Mouse (Mus musculus) heart, postnatal 0 days (tissue): ENCODE measurements around the gene Fgf15. TPM values are rescaled to one million over a fixed set of nuclear protein-coding genes. Genes with fewer than 3 reads are reported as not detected.

ENCODE experiments used
- ATAC-seq: fragments of 200-750 bp; cut with Nextera tagmentation; 2 replicates; pipeline ENCODE4 v1.8.0; 2017; ENCODE audit warnings: low read depth, moderate number of reproducible peaks, moderate library complexity; ENCODE audit not compliant: insufficient read depth
- DNase-seq: peaks from one replicate; pipeline ENCODE4 v3.0.0-alpha.2; 2016; ENCODE audit warnings: low spot score
- H3K27ac ChIP-seq: fragments of 300-500 bp; sonication (generic); 2 replicates; pipeline ENCODE4 v1.5.1; 2014; ENCODE audit warnings: low read depth, mild to moderate bottlenecking
- H3K27me3 ChIP-seq: fragments of 300-500 bp; sonication (generic); 2 replicates; pipeline ENCODE4 v1.6.1; 2014; ENCODE audit warnings: low read length, mixed read lengths; ENCODE audit not compliant: control insufficient read depth, insufficient read depth
- H3K36me3 ChIP-seq: fragments of 300-500 bp; sonication (generic); replicated peaks from 2 replicates; pipeline ENCODE4 v1.6.1; 2014; ENCODE audit warnings: low read length, mixed read lengths; ENCODE audit not compliant: control insufficient read depth, insufficient read depth
- H3K4me1 ChIP-seq: fragments of 300-500 bp; sonication (generic); 2 replicates; pipeline ENCODE4 v1.6.1; 2014; ENCODE audit warnings: antibody characterized with exemption; ENCODE audit not compliant: control insufficient read depth, insufficient read depth
- H3K4me2 ChIP-seq: fragments of 300-500 bp; sonication (generic); 2 replicates; pipeline ENCODE4 v1.6.1; 2014; ENCODE audit warnings: low read depth, mild to moderate bottlenecking, low read length, moderate library complexity
- H3K4me3 ChIP-seq: fragments of 300-500 bp; sonication (generic); 2 replicates; pipeline ENCODE4 v1.5.1; 2014; ENCODE audit warnings: low read depth, low read length
- H3K9ac ChIP-seq: fragments of 300-500 bp; sonication (generic); replicated peaks from 2 replicates; pipeline ENCODE4 v1.6.1; 2014; ENCODE audit warnings: low read depth, low read length, mixed read lengths
- H3K9me3 ChIP-seq: fragments of 300-500 bp; sonication (generic); replicated peaks from 2 replicates; pipeline ENCODE4 v1.6.1; 2016; ENCODE audit warnings: low read length; ENCODE audit not compliant: control insufficient read depth
- CTCF ChIP-seq: IDR thresholded peaks from 2 replicates; pipeline ENCODE4 v1.5.1; 2016; ENCODE audit warnings: antibody characterized with exemption, control low read depth, low read depth
- EP300 ChIP-seq: IDR thresholded peaks from 2 replicates; pipeline ENCODE4 v1.6.1; 2016; ENCODE audit warnings: antibody characterized with exemption, low read depth
- WGBS: fragments of 180-500 bp; shearing (Covaris S2); extraction: QIAGEN DNeasy Blood & Tissue Kit; methylation state at CpG from one replicate; pipeline ENCODE4 v1.1.7; 2014; 5-methylcytosine and 5-hydroxymethylcytosine counted together
- polyA plus RNA-seq: library from polyadenylated mRNA; unstranded; fragments of >200 nt; fragmentation: Nextera tagmentation; extraction: Ambion mirVana; gene quantifications from 2 replicates; pipeline ENCODE4 v1.2.1, GENCODE M21; 2015
- total RNA-seq: library from RNA; depleted of rRNA; stranded (reverse); fragments of >200 nt; gene quantifications from 2 replicates; pipeline ENCODE4 v1.2.3, GENCODE M21; 2014; ENCODE audit warnings: low replicate concordance

The Fgf15 gene
- total and polyA plus RNA-seq, 2 experiments from 2014 or later = not detected

DNA sequence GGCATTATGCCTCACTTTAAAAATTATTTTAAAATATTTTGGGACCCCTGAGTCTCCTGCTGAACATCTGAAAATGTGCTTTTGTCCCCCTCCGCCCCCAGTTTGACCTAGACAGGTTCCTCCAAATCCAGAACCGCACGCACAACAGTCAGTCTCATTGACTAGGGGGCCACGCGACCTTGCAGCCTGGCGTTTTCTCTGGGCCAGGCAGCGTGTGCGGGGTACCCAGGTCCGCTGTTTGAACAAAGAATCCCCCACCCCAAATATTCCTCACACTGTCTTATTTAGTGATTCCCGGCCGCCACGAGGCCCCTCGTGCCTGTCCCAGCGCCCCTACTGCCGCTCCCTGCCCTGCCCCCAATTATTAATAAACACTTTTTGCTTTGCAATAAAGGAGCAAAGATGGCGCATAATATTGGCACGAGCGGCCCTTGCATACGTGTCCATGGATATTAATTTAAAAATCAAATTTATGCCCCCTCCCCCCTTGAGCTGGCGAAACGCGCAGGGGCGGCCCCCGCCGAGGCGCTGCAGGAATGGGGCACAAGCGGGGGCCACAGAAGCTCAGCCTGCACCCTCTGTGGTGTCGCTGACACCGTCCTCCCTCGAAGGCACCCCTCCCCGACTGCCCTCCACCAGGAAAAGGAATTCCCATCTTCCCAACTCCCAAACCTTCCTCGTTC, 42.5 kb downstream of the Fgf15 start:
- peak overlapping the region; percentile 82 for H3K4me3 ChIP-seq
- under 1% methylated on average over 32 of the region's 32 CpGs for WGBS
- TF ChIP-seq EP300 (no peak), CTCF (no peak)
- H3K9me3 ChIP-seq = no peaks in the 10 kb centered on the region
- peaks cover 30% of the 10 kb centered on the region for H3K4me1 ChIP-seq
- H3K9ac ChIP-seq = peak overlapping the region; percentile 58
- peak overlapping the region; percentile 86 for H3K27ac ChIP-seq
- no peak for DNase-seq
- peaks cover 30% of the 10 kb centered on the region for H3K36me3 ChIP-seq
- no peaks in the 10 kb centered on the region for H3K27me3 ChIP-seq
- ATAC-seq = no peak
- peak overlapping the region; percentile 99 for H3K4me2 ChIP-seq

DNA sequence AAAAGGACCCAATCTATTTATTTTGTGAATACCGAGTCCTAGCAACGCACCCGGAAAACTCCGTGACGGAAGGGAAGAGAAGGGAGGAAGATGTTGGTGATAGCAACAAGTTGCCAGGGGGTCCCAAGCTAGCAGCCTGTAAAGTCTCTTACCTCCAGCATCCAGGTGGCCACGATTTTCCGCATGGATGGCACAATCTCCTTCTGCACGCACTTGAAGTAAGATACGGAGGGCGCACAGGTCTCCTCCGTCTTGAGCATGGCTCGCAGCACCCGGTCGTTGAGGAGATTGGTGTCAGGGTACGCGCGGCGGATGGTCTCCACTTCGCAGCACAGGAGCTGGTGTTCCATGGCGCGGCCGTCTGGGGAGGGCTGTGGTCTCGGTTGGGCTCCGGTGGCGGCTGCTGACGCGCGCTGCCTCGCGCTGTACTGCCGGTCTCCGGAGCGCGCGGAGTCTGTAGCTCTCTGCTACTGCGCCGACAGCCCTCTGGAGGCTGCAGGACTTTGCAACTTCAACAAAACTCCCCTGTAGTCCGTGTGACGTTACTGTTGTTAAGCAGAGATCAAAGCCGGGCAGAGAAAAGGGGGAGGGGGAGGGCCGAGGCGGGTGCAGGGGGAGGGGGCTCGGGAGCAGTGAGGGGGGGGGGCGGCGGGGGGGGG, 43.1 kb downstream of the Fgf15 start, which contains the start of gene Ccnd1:
Gene Ccnd1 (minus strand): TSS at position 582 of the 659 bp plus-strand sequence.
- H3K4me1 ChIP-seq = peaks cover 30% of the 10 kb centered on the region
- peak within 1 kb of the TSS; percentile 82 for H3K4me3 ChIP-seq
- peak; percentile 51 for ATAC-seq
- TF ChIP-seq EP300 = no peak
- TF ChIP-seq CTCF = no peak
- peak within 1 kb of the TSS; percentile 99 for H3K4me2 ChIP-seq
- peak within 1 kb of the TSS; percentile 62 for H3K9ac ChIP-seq
- H3K36me3 ChIP-seq = peaks cover 23% of the 10 kb centered on the region
- WGBS = under 1% methylated on average over 41 of the region's 45 CpGs
- peak within 1 kb of the TSS; percentile 88 for H3K27ac ChIP-seq
- no peaks in the 10 kb centered on the region for H3K27me3 ChIP-seq
- peak; percentile 84 for DNase-seq
- no peaks in the 10 kb centered on the region for H3K9me3 ChIP-seq

- no peak for ATAC-seq
- H3K36me3 ChIP-seq = peaks cover 17% of the 10 kb centered on the region
- peak overlapping the region; percentile 58; the same call in 1 of the 2 replicates for H3K9ac ChIP-seq
- WGBS = 0% methylated on average over 20 of the region's 22 CpGs
- no peaks in the 10 kb centered on the region for H3K9me3 ChIP-seq
- TF ChIP-seq CTCF = no peak
- no peak for TF ChIP-seq EP300
- H3K27me3 ChIP-seq = no peaks in the 10 kb centered on the region
- peak overlapping the region; percentile 99 for H3K4me2 ChIP-seq
- peak overlapping the region; percentile 82 for H3K4me3 ChIP-seq
- H3K27ac ChIP-seq = peak overlapping the region; percentile 86
- peaks cover 30% of the 10 kb centered on the region for H3K4me1 ChIP-seq
- peak; percentile 28 for DNase-seq
Measured at GRCm38 (mm10) chr7:144940003-144940571, 43.8 kb downstream of the Fgf15 start.

- 2% methylated on average over 11 of the region's 11 CpGs for WGBS
- TF ChIP-seq CTCF (no peak), EP300 (no peak)
- H3K4me2 ChIP-seq = peak overlapping the region; percentile 99
- peaks cover 14% of the 10 kb centered on the region for H3K36me3 ChIP-seq
- H3K9ac ChIP-seq = peak overlapping the region; percentile 62; the same call in 1 of the 2 replicates
- DNase-seq = no peak
- peak overlapping the region; percentile 88 for H3K27ac ChIP-seq
- H3K9me3 ChIP-seq = no peaks in the 10 kb centered on the region
- no peaks in the 10 kb centered on the region for H3K27me3 ChIP-seq
- H3K4me1 ChIP-seq = peaks cover 30% of the 10 kb centered on the region
- ATAC-seq = no peak
- peak overlapping the region; percentile 82 for H3K4me3 ChIP-seq
Measured at GRCm38 (mm10) chr7:144940585-144940984, 44.3 kb downstream of the Fgf15 start.

- Histone ChIP-seq H3K9me3 (no peaks in the 10 kb centered on the region), H3K4me1 (peaks cover 30% of the 10 kb centered on the region), H3K27ac (peak overlapping the region; percentile 88), H3K4me2 (peak overlapping the region; percentile 99), H3K9ac (peak overlapping the region; percentile 62), H3K27me3 (no peaks in the 10 kb centered on the region), H3K36me3 (peaks cover 8% of the 10 kb centered on the region), H3K4me3 (peak overlapping the region; percentile 59)
- TF ChIP-seq CTCF (no peak), EP300 (0 out of 2 replicates have a peak, but pooled peaks have one; percentile 55)
- ATAC-seq (peak; percentile 82), DNase-seq (peak; percentile 95)
- WGBS = under 1% methylated on average over 37 of the region's 39 CpGs
Measured at GRCm38 (mm10) chr7:144941242-144941831, 45.0 kb downstream of the Fgf15 start.
